Mouse (Mus musculus) thymus, postnatal 10 days (tissue): Measurements from ENCODE around the gene Dock11.

ENCODE experiments used
- DNase-seq, 2 experiments: peaks; one replicate each; pipeline ENCODE4 v3.0.0; 2021; ENCODE audit warnings: low spot score in 2 of 2

Gene Dock11

GRCm38 (mm10) chrX:36101318-36101717 is 212.7 kb downstream of the Dock11 start:
- no peak for DNase-seq

DNA sequence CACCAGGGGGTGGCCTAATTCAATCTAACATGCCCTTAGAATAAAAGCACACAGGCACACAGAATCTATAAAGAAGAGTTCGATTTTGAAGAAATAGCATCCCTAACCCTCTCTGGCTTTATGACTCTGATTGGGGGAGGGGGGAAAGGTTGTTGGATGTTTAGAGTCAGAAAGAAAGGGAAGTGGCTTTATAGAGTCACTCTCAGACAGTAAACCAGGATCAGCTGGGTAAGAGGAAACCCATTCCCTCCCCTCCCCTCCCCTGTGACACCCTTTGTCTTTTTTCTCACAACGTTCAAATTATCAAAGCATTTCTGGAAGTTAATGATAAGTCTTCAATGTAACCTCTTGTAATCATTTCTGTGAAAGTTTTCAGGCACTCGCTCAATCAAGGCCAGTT is 220.0 kb downstream of the Dock11 start:
- no peak for DNase-seq

DNA sequence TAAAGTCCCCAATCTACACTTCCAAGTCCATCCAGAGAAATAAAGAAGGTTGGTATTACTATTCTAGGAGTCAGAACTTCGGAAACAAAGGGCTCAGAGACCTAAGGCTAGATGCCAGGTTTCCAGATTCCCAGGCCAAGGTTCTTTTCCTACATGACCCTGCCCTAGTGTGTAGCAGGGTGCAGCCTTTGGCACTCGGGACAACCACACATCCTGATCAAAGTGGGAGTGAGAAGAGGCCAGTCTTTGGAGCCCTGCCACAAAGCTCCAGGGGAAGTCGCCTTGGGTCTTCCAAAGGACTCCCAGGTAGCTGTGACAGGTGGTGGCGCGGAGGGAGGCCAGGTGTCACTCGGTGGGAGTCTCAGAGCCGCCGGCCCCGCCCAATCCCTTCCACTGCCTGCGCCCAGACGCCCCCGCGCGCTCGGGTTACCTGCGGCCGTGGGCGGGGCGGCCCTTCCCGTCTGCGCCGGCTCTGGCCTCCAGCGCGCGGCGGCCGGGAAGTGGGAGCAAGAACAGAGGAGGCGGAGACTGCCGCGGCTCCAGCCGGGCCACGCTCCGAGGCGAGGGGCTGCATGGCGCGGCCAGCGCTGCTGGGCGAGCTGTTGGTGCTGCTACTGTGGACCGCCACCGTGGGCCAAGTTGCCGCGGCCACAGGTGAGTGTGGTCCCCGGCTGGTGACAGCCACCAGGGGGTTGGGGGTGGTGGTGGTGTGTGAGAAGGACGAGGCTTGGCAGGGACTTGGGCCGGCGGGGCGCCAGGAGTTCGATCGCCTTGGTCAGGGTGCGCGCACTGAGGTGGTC is 223.2 kb downstream of the Dock11 start, which contains the start of gene Il13ra1:
TSS of gene Il13ra1 (plus strand) at position 489 of the 800 bp plus-strand sequence.
- peak in 1 of 2 experiments; percentile 3 for DNase-seq

GRCm38 (mm10) chrX:36112422-36112750 is 223.8 kb downstream of the Dock11 start:
- no peak for DNase-seq

GRCm38 (mm10) chrX:36115171-36115570 is 226.5 kb downstream of the Dock11 start:
- DNase-seq = no peak
